Mouse (Mus musculus): ENCODE measurements around the gene Dars2. TPM values are rescaled to one million over a fixed set of nuclear protein-coding genes. Genes with fewer than 3 reads are reported as not detected.

Dars2 gene
- polyA plus RNA-seq (2014; fragmentation: Illumina TruSeq; extraction: RNeasy Lipid Tissue Mini Kit (QIAGEN cat#74804); ENCODE audit: low read depth, low replicate concordance) = 13.1 TPM

GRCm38 (mm10) chr1:161070352-161071271 lies at the start of gene Dars2, which contains the start of gene Cenpl:
Dars2 (minus strand) TSS chr1:161070658.
Cenpl (plus strand) TSS chr1:161070713.

GRCm38 (mm10) chr1:161034435-161035280 lies 35.8 kb downstream of the Dars2 start, which contains the start of gene Zbtb37:
Zbtb37 (minus strand) TSS chr1:161034849.

Other genes starting within 250 kb of the Dars2 start
- gene Rc3h1, start 164.2 kb downstream of the Dars2 start, polyA plus RNA-seq (2014; fragmentation: Illumina TruSeq; extraction: RNeasy Lipid Tissue Mini Kit (QIAGEN cat#74804); ENCODE audit: low read depth, low replicate concordance) = 55.8 TPM
- gene Serpinc1, start 92.1 kb downstream of the Dars2 start, polyA plus RNA-seq (2014; fragmentation: Illumina TruSeq; extraction: RNeasy Lipid Tissue Mini Kit (QIAGEN cat#74804); ENCODE audit: low read depth, low replicate concordance) = 0.76 TPM
- gene Zbtb37, start 35.8 kb downstream of the Dars2 start, polyA plus RNA-seq (2014; fragmentation: Illumina TruSeq; extraction: RNeasy Lipid Tissue Mini Kit (QIAGEN cat#74804); ENCODE audit: low read depth, low replicate concordance) = 9.0 TPM
- gene Cenpl, start 55 bp upstream of the Dars2 start, polyA plus RNA-seq (2014; fragmentation: Illumina TruSeq; extraction: RNeasy Lipid Tissue Mini Kit (QIAGEN cat#74804); ENCODE audit: low read depth, low replicate concordance) = 25.2 TPM
- gene Klhl20, start 60.9 kb upstream of the Dars2 start, polyA plus RNA-seq (2014; fragmentation: Illumina TruSeq; extraction: RNeasy Lipid Tissue Mini Kit (QIAGEN cat#74804); ENCODE audit: low read depth, low replicate concordance) = 32.4 TPM
- gene Ankrd45, start 72.0 kb upstream of the Dars2 start, polyA plus RNA-seq (2014; fragmentation: Illumina TruSeq; extraction: RNeasy Lipid Tissue Mini Kit (QIAGEN cat#74804); ENCODE audit: low read depth, low replicate concordance) = 0.79 TPM
- gene Tex50, start 88.7 kb upstream of the Dars2 start, polyA plus RNA-seq (2014; fragmentation: Illumina TruSeq; extraction: RNeasy Lipid Tissue Mini Kit (QIAGEN cat#74804); ENCODE audit: low read depth, low replicate concordance) = not detected
- gene Prdx6, start 180.6 kb upstream of the Dars2 start, polyA plus RNA-seq (2014; fragmentation: Illumina TruSeq; extraction: RNeasy Lipid Tissue Mini Kit (QIAGEN cat#74804); ENCODE audit: low read depth, low replicate concordance) = 2,850 TPM